Mouse (Mus musculus) hindbrain, postnatal 0 days (tissue): Measurements from ENCODE around the gene Smoc1. TPM values are rescaled to one million over a fixed set of nuclear protein-coding genes. Genes with fewer than 3 reads are reported as not detected.

Experiments used
- ATAC-seq: fragments of 200-750 bp; cut with Nextera tagmentation; 2 replicates; pipeline ENCODE4 v1.8.0; 2017; ENCODE audit warnings: mild to moderate bottlenecking, moderate TSS enrichment, moderate library complexity
- DNase-seq: peaks from one replicate; pipeline ENCODE4 v3.0.0-alpha.2; 2015; ENCODE audit warnings: low spot score
- H3K27ac ChIP-seq: fragments of 300-500 bp; sonication (generic); 2 replicates; pipeline ENCODE4 v1.5.1; 2014; ENCODE audit warnings: mild to moderate bottlenecking
- H3K27me3 ChIP-seq: fragments of 300-500 bp; sonication (generic); 2 replicates; pipeline ENCODE4 v1.6.1; 2014; ENCODE audit warnings: low read length, mixed read lengths; ENCODE audit not compliant: insufficient read depth
- H3K36me3 ChIP-seq: fragments of 300-500 bp; sonication (generic); 2 replicates; pipeline ENCODE4 v1.6.1; 2014; ENCODE audit warnings: low read length, mixed read lengths; ENCODE audit not compliant: insufficient read depth
- H3K4me1 ChIP-seq: fragments of 300-500 bp; sonication (generic); 2 replicates; pipeline ENCODE4 v1.6.1; 2014; ENCODE audit warnings: antibody characterized with exemption, low read length, mixed read lengths; ENCODE audit not compliant: insufficient read depth
- H3K4me2 ChIP-seq: fragments of 300-500 bp; sonication (generic); 2 replicates; pipeline ENCODE4 v1.6.1; 2014; ENCODE audit warnings: low read depth, mild to moderate bottlenecking, low read length, moderate library complexity, mixed read lengths
- H3K4me3 ChIP-seq: fragments of 300-500 bp; sonication (generic); 2 replicates; pipeline ENCODE4 v1.5.1; 2014; ENCODE audit warnings: low read length
- H3K9ac ChIP-seq: fragments of 300-500 bp; sonication (generic); replicated peaks from 2 replicates; pipeline ENCODE4 v1.6.1; 2014; ENCODE audit warnings: mild to moderate bottlenecking, low read length, moderate library complexity, mixed read lengths
- H3K9me3 ChIP-seq: fragments of 300-500 bp; sonication (generic); 2 replicates; pipeline ENCODE4 v1.6.1; 2016; ENCODE audit warnings: low read length, mixed read lengths
- CTCF ChIP-seq: IDR thresholded peaks from 2 replicates; pipeline ENCODE4 v1.5.1; 2016; ENCODE audit warnings: antibody characterized with exemption, control low read depth, low read depth
- WGBS: fragments of 180-500 bp; shearing (Covaris S2); extraction: QIAGEN DNeasy Blood & Tissue Kit; methylation state at CpG from one replicate; pipeline ENCODE4 v1.1.7; 2014; 5-methylcytosine and 5-hydroxymethylcytosine counted together
- polyA plus RNA-seq: library from polyadenylated mRNA; unstranded; fragments of >200 nt; fragmentation: Nextera tagmentation; extraction: Ambion mirVana; gene quantifications from 2 replicates; pipeline ENCODE4 v1.2.1, GENCODE M21; 2015
- total RNA-seq: library from RNA; depleted of rRNA; stranded (reverse); fragments of >200 nt; gene quantifications from 2 replicates; pipeline ENCODE4 v1.2.3, GENCODE M21; 2014

The Smoc1 gene
- total and polyA plus RNA-seq, 2 experiments from 2014 or later, result 31.5 to 32.7 TPM

DNA sequence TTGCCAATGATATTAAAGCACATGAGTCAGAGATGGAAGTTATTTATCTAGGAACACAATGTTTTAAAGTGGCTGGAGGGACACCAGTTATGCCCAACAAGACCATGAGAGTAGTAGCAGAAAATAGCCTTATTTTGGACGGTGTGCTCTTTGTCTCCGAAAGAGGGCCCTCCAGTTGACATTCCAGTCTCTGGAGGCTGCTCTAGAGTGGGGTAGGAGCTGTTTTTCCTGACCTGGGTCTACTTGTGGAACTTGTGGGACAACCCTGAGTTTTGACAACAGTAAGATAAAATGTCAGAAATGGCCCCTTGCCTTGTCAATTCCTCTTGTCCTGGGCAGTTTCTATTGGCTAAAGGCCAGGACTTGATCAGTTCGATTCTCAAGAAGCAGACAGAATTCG is 104.5 kb downstream of the Smoc1 start:
- Histone ChIP-seq H3K4me3 (no peak overlapping the region), H3K9ac (no peak overlapping the region), H3K4me2 (no peak overlapping the region), H3K4me1 (no peaks in the 10 kb centered on the region), H3K9me3 (no peaks in the 10 kb centered on the region), H3K27me3 (no peaks in the 10 kb centered on the region), H3K27ac (no peak overlapping the region), H3K36me3 (no peaks in the 10 kb centered on the region)
- DNase-seq (no peak), ATAC-seq (no peak)
- 58% methylated on average over 4 of the region's 4 CpGs for WGBS
- no peak for TF ChIP-seq CTCF

DNA sequence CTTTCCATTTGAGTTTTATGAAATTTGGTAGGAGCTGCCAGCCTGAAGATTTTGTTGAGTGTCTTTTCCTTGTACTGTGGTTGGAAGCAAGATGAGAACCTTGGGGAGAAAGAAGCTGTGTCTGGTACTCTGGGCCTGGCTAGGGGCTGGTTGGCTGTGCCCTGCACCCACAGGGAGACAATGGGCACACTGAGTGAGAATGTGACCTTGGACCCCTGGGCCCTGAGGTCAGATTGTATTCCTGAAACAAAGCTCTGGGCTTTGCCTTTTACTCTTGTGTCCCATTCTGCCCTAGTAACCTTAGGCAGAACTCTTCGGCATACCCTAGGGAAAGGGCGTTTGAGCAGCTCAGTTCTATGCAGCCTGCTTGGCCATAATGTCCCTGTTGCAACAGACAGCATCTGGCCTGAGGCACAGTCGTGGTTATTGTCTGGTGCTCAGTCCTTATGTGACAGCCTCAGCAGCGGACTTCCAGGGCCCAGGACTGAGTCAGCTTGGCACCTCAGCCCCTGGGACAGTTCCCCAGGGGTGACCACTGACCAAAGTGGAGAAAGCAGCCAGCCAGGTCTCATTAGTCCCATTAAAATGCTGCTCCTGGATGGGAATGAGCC is 106.6 kb downstream of the Smoc1 start:
- H3K27me3 ChIP-seq, result no peaks in the 10 kb centered on the region
- DNase-seq (no peak), ATAC-seq (no peak)
- no peaks in the 10 kb centered on the region for H3K9me3 ChIP-seq
- no peak overlapping the region for H3K4me2 ChIP-seq
- H3K9ac ChIP-seq, result no peak overlapping the region
- H3K4me3 ChIP-seq, result no peak overlapping the region
- H3K27ac ChIP-seq, result no peak overlapping the region
- no peaks in the 10 kb centered on the region for H3K4me1 ChIP-seq
- WGBS, result 39% methylated on average over 4 of the region's 4 CpGs
- no peaks in the 10 kb centered on the region for H3K36me3 ChIP-seq
- TF ChIP-seq CTCF, result no peak

DNA sequence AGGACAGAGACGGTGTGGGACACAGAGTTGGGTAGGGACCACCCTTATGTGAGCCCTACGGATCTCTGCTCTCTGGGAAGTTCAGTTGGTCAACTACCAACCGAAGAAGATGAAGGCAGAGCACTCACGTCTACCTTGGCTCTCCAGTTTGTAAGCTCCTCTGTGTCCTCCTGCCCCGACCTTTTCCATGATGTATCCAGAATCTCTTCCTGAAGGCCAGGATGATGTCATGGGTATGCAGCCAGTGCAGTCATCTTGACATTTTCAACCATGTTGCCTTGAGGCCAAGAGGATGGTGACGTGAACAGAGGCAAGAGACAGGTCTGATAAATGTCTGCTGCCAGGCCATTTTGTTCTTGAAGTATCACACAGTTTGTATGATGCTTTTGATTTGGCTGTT is 111.6 kb downstream of the Smoc1 start:
- TF ChIP-seq CTCF, result no peak
- H3K4me2 ChIP-seq, result no peak overlapping the region
- H3K9me3 ChIP-seq, result no peaks in the 10 kb centered on the region
- H3K4me1 ChIP-seq, result no peaks in the 10 kb centered on the region; the same call in 1 of the 2 replicates
- H3K36me3 ChIP-seq, result no peaks in the 10 kb centered on the region
- no peak overlapping the region for H3K9ac ChIP-seq
- no peak overlapping the region for H3K4me3 ChIP-seq
- WGBS, result 92% methylated on average over 6 of the region's 6 CpGs
- ATAC-seq (no peak), DNase-seq (no peak)
- H3K27ac ChIP-seq, result no peak overlapping the region
- H3K27me3 ChIP-seq, result no peaks in the 10 kb centered on the region

DNA sequence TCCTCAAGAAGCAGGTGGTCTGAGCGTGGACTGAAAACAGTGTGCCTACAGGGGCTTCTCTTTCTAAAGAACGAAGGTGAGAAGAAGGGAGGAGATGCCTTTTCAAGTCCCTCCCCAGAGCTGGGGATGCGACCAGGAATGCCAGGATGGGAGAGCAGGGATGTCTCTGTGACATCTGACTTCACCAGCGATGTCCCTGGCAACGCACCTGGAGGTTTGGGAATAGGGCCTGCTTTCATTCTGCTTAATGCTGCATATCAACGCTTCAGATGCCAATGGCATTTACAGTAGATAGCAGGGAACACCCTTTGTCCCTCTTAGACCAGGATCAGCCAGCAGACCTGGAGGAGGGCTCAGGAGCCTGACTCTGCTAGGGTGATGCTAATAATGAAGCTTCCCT is 112.9 kb downstream of the Smoc1 start:
- TF ChIP-seq CTCF, result no peak
- WGBS, result 85% methylated on average over 6 of the region's 6 CpGs

DNA sequence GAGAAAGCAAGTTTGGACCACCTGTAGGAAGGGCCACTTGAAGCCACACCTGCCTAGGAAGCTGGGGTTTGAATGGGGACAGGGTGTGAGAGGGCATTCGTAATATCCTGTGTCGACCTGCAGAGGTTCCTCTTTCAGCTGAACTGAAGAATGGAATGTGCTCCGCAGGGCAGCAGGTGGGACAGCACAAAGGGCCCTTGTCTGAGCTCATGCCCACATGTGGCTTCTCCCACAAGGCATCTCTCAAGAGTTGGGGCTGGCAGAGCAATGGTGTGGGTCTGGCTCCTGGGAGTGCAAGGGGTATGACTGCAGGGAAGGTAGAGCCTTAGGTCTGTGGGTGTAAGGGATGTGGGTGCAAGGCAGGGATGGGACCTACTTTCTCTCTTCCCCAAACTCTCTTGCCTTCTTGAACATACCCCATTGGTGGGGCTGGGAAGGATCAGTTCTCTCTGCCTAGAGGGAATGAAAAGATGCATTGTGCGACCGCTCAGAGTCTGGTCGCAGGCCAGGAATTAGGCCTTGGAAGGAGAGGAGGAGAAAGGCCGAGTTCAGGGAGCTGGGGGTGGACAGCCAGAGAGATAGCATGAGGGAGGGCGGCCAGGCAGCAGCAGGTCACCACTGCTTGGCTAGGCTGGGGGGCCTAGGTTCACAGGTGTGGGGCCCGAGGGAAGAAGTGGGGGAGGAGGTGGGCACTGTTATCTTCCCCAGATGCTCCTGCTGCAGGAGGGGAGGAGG is 114.2 kb downstream of the Smoc1 start:
- peak; percentile 69 for ATAC-seq
- Histone ChIP-seq H3K9me3 (no peaks in the 10 kb centered on the region), H3K36me3 (no peaks in the 10 kb centered on the region), H3K4me1 (peaks cover 4% of the 10 kb centered on the region; the same call in 1 of the 2 replicates), H3K27ac (peak overlapping the region; percentile 62), H3K4me2 (no peak overlapping the region), H3K9ac (no peak overlapping the region; the same call in 1 of the 2 replicates), H3K27me3 (no peaks in the 10 kb centered on the region), H3K4me3 (no peak overlapping the region)
- DNase-seq, result peak; percentile 59
- TF ChIP-seq CTCF, result no peak
- WGBS, result 42% methylated on average over 9 of the region's 9 CpGs

More for the DNA sequence above, 112.9 kb downstream of the Smoc1 start:
- Histone ChIP-seq H3K27ac (no peak overlapping the region), H3K4me3 (no peak overlapping the region), H3K9ac (no peak overlapping the region), H3K4me1 (peaks cover 4% of the 10 kb centered on the region; the same call in 1 of the 2 replicates), H3K9me3 (no peaks in the 10 kb centered on the region), H3K4me2 (no peak overlapping the region), H3K27me3 (no peaks in the 10 kb centered on the region), H3K36me3 (no peaks in the 10 kb centered on the region)
- DNase-seq (no peak), ATAC-seq (no peak)

DNA sequence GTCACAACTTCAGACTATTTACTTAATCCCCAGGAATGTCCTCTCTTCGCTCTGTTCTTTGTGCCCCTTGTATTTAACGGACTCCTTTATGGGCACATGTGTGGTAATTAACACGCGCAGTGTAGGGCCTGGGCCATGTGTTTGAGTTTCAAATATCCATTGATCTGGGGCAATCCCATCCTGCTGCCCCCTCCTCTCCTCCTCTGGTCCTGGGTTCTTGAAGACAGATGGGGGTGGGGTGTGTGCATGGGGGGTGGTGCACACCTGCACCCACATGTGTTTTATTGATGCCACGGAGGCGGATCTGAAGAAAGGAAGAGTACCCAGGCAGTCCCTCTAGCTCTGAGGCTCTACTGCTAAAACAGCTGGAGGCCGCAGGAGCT is 114.7 kb downstream of the Smoc1 start:
- Histone ChIP-seq H3K36me3 (no peaks in the 10 kb centered on the region), H3K27ac (peak overlapping the region; percentile 62), H3K4me2 (no peak overlapping the region), H3K4me1 (peaks cover 4% of the 10 kb centered on the region; the same call in 1 of the 2 replicates), H3K9me3 (no peaks in the 10 kb centered on the region), H3K4me3 (no peak overlapping the region), H3K9ac (no peak overlapping the region; the same call in 1 of the 2 replicates), H3K27me3 (no peaks in the 10 kb centered on the region)
- 55% methylated on average over 7 of the region's 7 CpGs for WGBS
- DNase-seq (no peak), ATAC-seq (peak; percentile 39)
- TF ChIP-seq CTCF, result no peak

DNA sequence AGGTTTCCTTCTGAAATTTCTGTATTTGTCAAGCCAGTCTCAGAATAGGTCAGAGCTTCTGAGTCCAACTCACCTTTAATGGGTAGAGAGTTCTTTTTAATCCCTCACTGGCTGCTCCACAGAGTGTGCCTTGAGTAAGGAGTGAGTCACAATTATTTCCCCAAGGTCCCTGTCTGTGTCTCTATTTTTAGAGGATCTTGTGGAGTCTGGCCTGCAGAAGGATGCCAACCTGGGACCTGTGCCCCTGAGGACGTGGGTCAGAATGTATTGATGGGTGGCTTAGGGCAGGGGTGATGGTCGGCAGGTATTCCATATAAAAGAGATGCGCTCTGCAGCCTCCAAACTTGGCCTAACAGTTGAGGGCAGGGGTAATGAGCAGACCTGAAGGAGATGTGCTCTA is 115.6 kb downstream of the Smoc1 start:
- WGBS, result 87% methylated on average over 3 of the region's 3 CpGs

More for the DNA sequence above, 115.6 kb downstream of the Smoc1 start:
- Histone ChIP-seq H3K9ac (no peak overlapping the region), H3K9me3 (no peaks in the 10 kb centered on the region), H3K36me3 (no peaks in the 10 kb centered on the region), H3K27ac (no peak overlapping the region), H3K27me3 (no peaks in the 10 kb centered on the region), H3K4me2 (no peak overlapping the region), H3K4me3 (no peak overlapping the region), H3K4me1 (peaks cover 4% of the 10 kb centered on the region; the same call in 1 of the 2 replicates)
- TF ChIP-seq CTCF, result no peak
- no peak for ATAC-seq
- no peak for DNase-seq
